Mouse (Mus musculus) stomach, embryonic 14.5 days (tissue): ENCODE data around the gene Bri3bp. TPM values are rescaled to one million over a fixed set of nuclear protein-coding genes. Genes with fewer than 3 reads are reported as not detected.

Source experiments
- ATAC-seq: fragments of 200-750 bp; cut with Nextera tagmentation; 2 replicates; pipeline ENCODE4 v1.8.0; 2017; ENCODE audit warnings: low read depth, moderate TSS enrichment; ENCODE audit not compliant: insufficient number of reproducible peaks, insufficient read depth, low FRiP score
- H3K27ac ChIP-seq: fragments of 300-500 bp; sonication (generic); 2 replicates; pipeline ENCODE4 v1.5.1; 2014; ENCODE audit warnings: mild to moderate bottlenecking, low read length, moderate library complexity, mixed read lengths
- H3K27me3 ChIP-seq: fragments of 300-500 bp; sonication (generic); 2 replicates; pipeline ENCODE4 v1.6.1; 2014; ENCODE audit warnings: low read length, control low read depth, mixed read lengths; ENCODE audit not compliant: control insufficient read depth, insufficient read depth
- H3K36me3 ChIP-seq: fragments of 300-500 bp; sonication (generic); 2 replicates; pipeline ENCODE4 v1.6.1; 2014; ENCODE audit warnings: mild to moderate bottlenecking, control low read depth, low read length, moderate library complexity, mixed read lengths; ENCODE audit not compliant: control insufficient read depth, insufficient read depth
- H3K4me1 ChIP-seq: fragments of 300-500 bp; sonication (generic); 2 replicates; pipeline ENCODE4 v1.6.1; 2014; ENCODE audit warnings: low read length, control low read depth, mixed read lengths; ENCODE audit not compliant: control insufficient read depth, insufficient read depth
- H3K4me2 ChIP-seq: fragments of 300-500 bp; sonication (generic); replicated peaks from 2 replicates; pipeline ENCODE4 v1.6.1; 2014; ENCODE audit warnings: low read depth, low read length, control low read depth
- H3K4me3 ChIP-seq: fragments of 300-500 bp; sonication (generic); 2 replicates; pipeline ENCODE4 v1.5.1; 2014; ENCODE audit warnings: low read depth, low read length, control low read depth
- H3K9ac ChIP-seq: fragments of 300-500 bp; sonication (generic); replicated peaks from 2 replicates; pipeline ENCODE4 v1.6.1; 2014; ENCODE audit warnings: low read depth, mild to moderate bottlenecking, control low read depth, low read length, moderate library complexity, mixed read lengths
- H3K9me3 ChIP-seq: fragments of 300-500 bp; sonication (generic); 2 replicates; pipeline ENCODE4 v1.6.1; 2016; ENCODE audit warnings: low read depth, low read length, control low read depth; ENCODE audit not compliant: control insufficient read depth
- whole genome bisulfite sequencing: fragments of 180-500 bp; shearing (Covaris S2); extraction: QIAGEN DNeasy Blood & Tissue Kit; methylation state at CpG from one replicate; pipeline ENCODE4 v1.1.7; 2014; 5-methylcytosine and 5-hydroxymethylcytosine counted together
- microRNA-seq: library from miRNA; unstranded; fragments of <30 nt; microRNA quantifications from one replicate; pipeline ENCODE4, GENCODE M21; 2016
- polyA plus RNA-seq: library from polyadenylated mRNA; unstranded; fragments of >200 nt; fragmentation: Nextera tagmentation; extraction: Ambion mirVana; gene quantifications from 2 replicates; pipeline ENCODE4 v1.2.1, GENCODE M21; 2014

The Bri3bp gene
- polyA plus RNA-seq, 1 experiment from 2014 or later = 34.1 TPM

- no peak for ATAC-seq
- 46% methylated on average over 3 of the region's 3 CpGs for WGBS
- Histone ChIP-seq H3K9ac (no peak overlapping the region), H3K27me3 (no peaks in the 10 kb centered on the region), H3K36me3 (peaks cover 18% of the 10 kb centered on the region), H3K4me3 (no peak overlapping the region), H3K27ac (no peak overlapping the region), H3K9me3 (no peaks in the 10 kb centered on the region), H3K4me1 (no peaks in the 10 kb centered on the region), H3K4me2 (no peak overlapping the region)
Measured at GRCm38 (mm10) chr5:125502186-125502585, 60.8 kb downstream of the Bri3bp start.

GRCm38 (mm10) chr5:125503628-125504027 is 62.3 kb downstream of the Bri3bp start:
- Histone ChIP-seq H3K4me3 (no peak overlapping the region), H3K9me3 (no peaks in the 10 kb centered on the region), H3K9ac (no peak overlapping the region), H3K4me1 (no peaks in the 10 kb centered on the region), H3K4me2 (no peak overlapping the region), H3K27me3 (no peaks in the 10 kb centered on the region), H3K36me3 (peaks cover 23% of the 10 kb centered on the region), H3K27ac (no peak overlapping the region)
- no peak for ATAC-seq
- 96% methylated on average over 6 of the region's 6 CpGs for WGBS

GRCm38 (mm10) chr5:125504692-125505091 is 63.3 kb downstream of the Bri3bp start:
- no peak overlapping the region for H3K4me3 ChIP-seq
- no peak overlapping the region for H3K9ac ChIP-seq
- H3K27ac ChIP-seq = no peak overlapping the region
- no peak overlapping the region for H3K4me2 ChIP-seq
- H3K4me1 ChIP-seq = no peaks in the 10 kb centered on the region
- peaks cover 25% of the 10 kb centered on the region for H3K36me3 ChIP-seq
- H3K27me3 ChIP-seq = no peaks in the 10 kb centered on the region
- no peaks in the 10 kb centered on the region for H3K9me3 ChIP-seq
- WGBS = 62% methylated on average over 11 of the region's 11 CpGs
- ATAC-seq = no peak

GRCm38 (mm10) chr5:125505968-125506367 is 64.6 kb downstream of the Bri3bp start:
- WGBS = 71% methylated on average over 15 of the region's 15 CpGs
- Histone ChIP-seq H3K27me3 (no peaks in the 10 kb centered on the region), H3K4me2 (no peak overlapping the region), H3K9me3 (no peaks in the 10 kb centered on the region), H3K4me3 (no peak overlapping the region), H3K36me3 (peaks cover 26% of the 10 kb centered on the region), H3K27ac (no peak overlapping the region), H3K4me1 (no peaks in the 10 kb centered on the region), H3K9ac (no peak overlapping the region)
- no peak for ATAC-seq

- Histone ChIP-seq H3K27me3 (no peaks in the 10 kb centered on the region), H3K27ac (no peak overlapping the region), H3K9ac (no peak overlapping the region), H3K4me3 (no peak overlapping the region), H3K4me1 (no peaks in the 10 kb centered on the region), H3K9me3 (no peaks in the 10 kb centered on the region), H3K36me3 (peaks cover 35% of the 10 kb centered on the region), H3K4me2 (no peak overlapping the region)
- 91% methylated on average over 9 of the region's 9 CpGs for WGBS
- no peak for ATAC-seq
Measured at GRCm38 (mm10) chr5:125507582-125507981, 66.2 kb downstream of the Bri3bp start.

DNA sequence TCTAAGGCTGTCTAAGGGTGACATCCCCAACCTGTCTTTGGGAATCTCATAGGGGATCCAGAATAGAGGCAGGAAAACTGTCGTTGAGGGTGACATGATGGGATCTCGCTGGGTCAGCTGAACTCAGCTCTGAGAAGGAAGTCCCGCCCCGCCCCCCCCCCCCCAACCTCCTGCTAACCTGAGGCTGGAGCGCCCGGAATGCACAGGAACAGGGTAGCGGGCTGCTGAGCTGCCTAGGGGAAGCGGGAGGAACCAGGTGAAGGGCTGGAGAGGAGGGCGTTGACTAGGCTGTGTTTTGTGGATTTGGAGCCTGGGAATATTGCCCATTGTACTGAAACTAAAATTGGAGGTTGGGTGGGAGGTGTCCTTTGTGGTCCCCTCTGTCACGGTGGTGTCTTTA is 66.6 kb downstream of the Bri3bp start:
- H3K4me2 ChIP-seq = no peak overlapping the region
- 90% methylated on average over 10 of the region's 10 CpGs for WGBS
- H3K27me3 ChIP-seq = no peaks in the 10 kb centered on the region
- H3K36me3 ChIP-seq = peaks cover 39% of the 10 kb centered on the region
- H3K9me3 ChIP-seq = no peaks in the 10 kb centered on the region
- H3K27ac ChIP-seq = no peak overlapping the region
- H3K4me1 ChIP-seq = no peaks in the 10 kb centered on the region
- no peak overlapping the region for H3K4me3 ChIP-seq
- H3K9ac ChIP-seq = no peak overlapping the region
- ATAC-seq = no peak

DNA sequence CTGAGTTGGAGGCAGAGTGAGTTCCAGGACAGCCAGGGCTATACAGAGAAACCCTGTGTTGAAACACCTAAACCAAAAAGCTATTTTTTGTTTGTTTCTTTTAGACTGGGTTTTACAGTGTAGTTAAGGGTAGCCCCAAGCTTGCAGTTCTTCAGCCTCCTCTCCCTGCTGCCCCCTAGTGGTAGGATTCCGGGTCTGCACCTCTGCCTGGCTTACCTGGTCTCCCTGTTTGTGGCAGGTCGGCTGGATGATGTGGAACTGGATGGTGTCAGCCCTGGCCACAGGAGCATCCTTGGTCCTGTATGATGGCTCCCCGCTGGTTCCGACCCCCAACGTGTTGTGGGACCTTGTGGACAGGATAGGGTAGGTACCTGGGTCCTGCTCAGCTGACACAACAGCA is 68.2 kb downstream of the Bri3bp start:
- Histone ChIP-seq H3K4me2 (no peak overlapping the region), H3K4me1 (no peaks in the 10 kb centered on the region), H3K27ac (no peak overlapping the region), H3K36me3 (peaks cover 41% of the 10 kb centered on the region), H3K9me3 (no peaks in the 10 kb centered on the region), H3K4me3 (no peak overlapping the region), H3K27me3 (no peaks in the 10 kb centered on the region), H3K9ac (no peak overlapping the region)
- ATAC-seq = no peak
- WGBS = 50% methylated on average over 5 of the region's 5 CpGs

Small RNAs within 50 kb of the gene (microRNA-seq; reads per million reads assigned to microRNA genes)
- gene Gm27551 = not detected

Other genes with a start within 250 kb of the Bri3bp start
- gene Scarb1, start 100.5 kb upstream of the Bri3bp start, polyA plus RNA-seq = 45.0 and 47.1 TPM in 2 replicates
- 0.20 and 0.35 TPM in 2 replicates for gene Gm10382, start 52.2 kb upstream of the Bri3bp start, polyA plus RNA-seq
- gene Ubc, start 51.4 kb upstream of the Bri3bp start, polyA plus RNA-seq = 1,055 and 1,113 TPM in 2 replicates
- 7.5 and 9.2 TPM in 2 replicates for gene Dhx37, start 7.4 kb upstream of the Bri3bp start, polyA plus RNA-seq
- gene Aacs, start 34.2 kb downstream of the Bri3bp start, polyA plus RNA-seq = 45.6 and 50.9 TPM in 2 replicates
- gene Tmem132b, start 90.2 kb downstream of the Bri3bp start, polyA plus RNA-seq = 0.36 and 0.62 TPM in 2 replicates